Mouse (Mus musculus): ENCODE results near the gene Drd4. TPM values are rescaled to one million over a fixed set of nuclear protein-coding genes. Genes with fewer than 3 reads are reported as not detected.

Gene Drd4
- polyA plus RNA-seq, 1 experiment: not detected

- H3K27ac ChIP-seq (ENCODE audit: insufficient read depth, low read depth, low read length): no peak overlapping the region
- peaks cover 17% of the 10 kb centered on the region for H3K4me1 ChIP-seq (ENCODE audit: control insufficient read depth, insufficient read depth, low read length)
- H3K4me3 ChIP-seq (ENCODE audit: insufficient read depth, low read length): no peak overlapping the region
- TF ChIP-seq POLR2A (IDR thresholded peaks at IDR 0.05; ENCODE audit: borderline replicate concordance, low read depth, low read length): no peak
- TF ChIP-seq CTCF (IDR thresholded peaks at IDR 0.05; ENCODE audit: low read depth, low read length): no peak
Observed at GRCm38 (mm10) chr7:141330706-141331105, 38.9 kb downstream of the Drd4 start.

- no peak overlapping the region for H3K4me3 ChIP-seq (ENCODE audit: insufficient read depth, low read length)
- no peak overlapping the region for H3K27ac ChIP-seq (ENCODE audit: insufficient read depth, low read depth, low read length)
- H3K4me1 ChIP-seq (ENCODE audit: control insufficient read depth, insufficient read depth, low read length): peaks cover 6% of the 10 kb centered on the region
- TF ChIP-seq CTCF (IDR thresholded peaks at IDR 0.05; ENCODE audit: low read depth, low read length) (no peak), POLR2A (IDR thresholded peaks at IDR 0.05; ENCODE audit: borderline replicate concordance, low read depth, low read length) (no peak)
Observed at GRCm38 (mm10) chr7:141331990-141332389, 40.2 kb downstream of the Drd4 start.

- Histone ChIP-seq H3K4me3 (ENCODE audit: insufficient read depth, low read length) (no peak overlapping the region), H3K4me1 (ENCODE audit: control insufficient read depth, insufficient read depth, low read length) (no peaks in the 10 kb centered on the region), H3K27ac (ENCODE audit: insufficient read depth, low read depth, low read length) (no peak overlapping the region)
- TF ChIP-seq CTCF (IDR thresholded peaks at IDR 0.05; ENCODE audit: low read depth, low read length): no peak
- no peak for TF ChIP-seq POLR2A (IDR thresholded peaks at IDR 0.05; ENCODE audit: borderline replicate concordance, low read depth, low read length)
Observed at GRCm38 (mm10) chr7:141335044-141335579, 43.3 kb downstream of the Drd4 start.

GRCm38 (mm10) chr7:141335682-141336081, 43.9 kb downstream of the Drd4 start:
- Histone ChIP-seq H3K4me3 (ENCODE audit: insufficient read depth, low read length) (no peak overlapping the region), H3K4me1 (ENCODE audit: control insufficient read depth, insufficient read depth, low read length) (no peaks in the 10 kb centered on the region), H3K27ac (ENCODE audit: insufficient read depth, low read depth, low read length) (no peak overlapping the region)
- no peak for TF ChIP-seq POLR2A (IDR thresholded peaks at IDR 0.05; ENCODE audit: borderline replicate concordance, low read depth, low read length)
- no peak for TF ChIP-seq CTCF (IDR thresholded peaks at IDR 0.05; ENCODE audit: low read depth, low read length)

- Histone ChIP-seq H3K4me3 (ENCODE audit: insufficient read depth, low read length) (no peak overlapping the region), H3K27ac (ENCODE audit: insufficient read depth, low read depth, low read length) (no peak overlapping the region), H3K4me1 (ENCODE audit: control insufficient read depth, insufficient read depth, low read length) (no peaks in the 10 kb centered on the region)
- TF ChIP-seq POLR2A (IDR thresholded peaks at IDR 0.05; ENCODE audit: borderline replicate concordance, low read depth, low read length) (no peak), CTCF (IDR thresholded peaks at IDR 0.05; ENCODE audit: low read depth, low read length) (no peak)
Observed at GRCm38 (mm10) chr7:141336296-141336695, 44.5 kb downstream of the Drd4 start.

- TF ChIP-seq POLR2A (IDR thresholded peaks at IDR 0.05; ENCODE audit: borderline replicate concordance, low read depth, low read length): no peak
- TF ChIP-seq CTCF (IDR thresholded peaks at IDR 0.05; ENCODE audit: low read depth, low read length): no peak
- H3K27ac ChIP-seq (ENCODE audit: insufficient read depth, low read depth, low read length): no peak overlapping the region
- no peaks in the 10 kb centered on the region for H3K4me1 ChIP-seq (ENCODE audit: control insufficient read depth, insufficient read depth, low read length)
- H3K4me3 ChIP-seq (ENCODE audit: insufficient read depth, low read length): no peak overlapping the region
Observed at GRCm38 (mm10) chr7:141337716-141338416, 46.1 kb downstream of the Drd4 start.

GRCm38 (mm10) chr7:141338576-141339131, 46.8 kb downstream of the Drd4 start, which contains the start of gene Eps8l2:
Gene Eps8l2 (plus strand): TSS chr7:141338880.
- H3K4me3 ChIP-seq (ENCODE audit: insufficient read depth, low read length): no peak within 1 kb of the TSS
- no peak within 1 kb of the TSS for H3K27ac ChIP-seq (ENCODE audit: insufficient read depth, low read depth, low read length)
- no peaks in the 10 kb centered on the region for H3K4me1 ChIP-seq (ENCODE audit: control insufficient read depth, insufficient read depth, low read length)
- TF ChIP-seq POLR2A (IDR thresholded peaks at IDR 0.05; ENCODE audit: borderline replicate concordance, low read depth, low read length): no peak
- no peak for TF ChIP-seq CTCF (IDR thresholded peaks at IDR 0.05; ENCODE audit: low read depth, low read length)

- no peaks in the 10 kb centered on the region for H3K4me1 ChIP-seq (ENCODE audit: control insufficient read depth, insufficient read depth, low read length)
- TF ChIP-seq POLR2A (IDR thresholded peaks at IDR 0.05; ENCODE audit: borderline replicate concordance, low read depth, low read length): no peak
- no peak for TF ChIP-seq CTCF (IDR thresholded peaks at IDR 0.05; ENCODE audit: low read depth, low read length)
- H3K4me3 ChIP-seq (ENCODE audit: insufficient read depth, low read length): no peak overlapping the region
- H3K27ac ChIP-seq (ENCODE audit: insufficient read depth, low read depth, low read length): no peak overlapping the region
Observed at GRCm38 (mm10) chr7:141339215-141339920, 47.6 kb downstream of the Drd4 start.

GRCm38 (mm10) chr7:141340023-141340422, 48.2 kb downstream of the Drd4 start:
- Histone ChIP-seq H3K27ac (ENCODE audit: insufficient read depth, low read depth, low read length) (no peak overlapping the region), H3K4me1 (ENCODE audit: control insufficient read depth, insufficient read depth, low read length) (no peaks in the 10 kb centered on the region), H3K4me3 (ENCODE audit: insufficient read depth, low read length) (no peak overlapping the region)
- TF ChIP-seq CTCF (IDR thresholded peaks at IDR 0.05; ENCODE audit: low read depth, low read length) (no peak), POLR2A (IDR thresholded peaks at IDR 0.05; ENCODE audit: borderline replicate concordance, low read depth, low read length) (no peak)

GRCm38 (mm10) chr7:141340476-141340875, 48.7 kb downstream of the Drd4 start:
- no peak overlapping the region for H3K27ac ChIP-seq (ENCODE audit: insufficient read depth, low read depth, low read length)
- TF ChIP-seq POLR2A (IDR thresholded peaks at IDR 0.05; ENCODE audit: borderline replicate concordance, low read depth, low read length) (no peak), CTCF (IDR thresholded peaks at IDR 0.05; ENCODE audit: low read depth, low read length) (no peak)
- H3K4me3 ChIP-seq (ENCODE audit: insufficient read depth, low read length): no peak overlapping the region
- no peaks in the 10 kb centered on the region for H3K4me1 ChIP-seq (ENCODE audit: control insufficient read depth, insufficient read depth, low read length)

Measured in bone marrow macrophage, adult 2 months (primary cell).